Mouse (Mus musculus): ENCODE data around the gene Sorcs3. TPM values are rescaled to one million over a fixed set of nuclear protein-coding genes. Genes with fewer than 3 reads are reported as not detected.

Sorcs3 gene
- polyA plus RNA-seq, 1 experiment, result 10.2 TPM

- Histone ChIP-seq H3K4me1 (ENCODE audit: control insufficient read depth, insufficient read depth, low read length) (no peaks in the 10 kb centered on the region), H3K4me3 (replicated peaks; ENCODE audit: insufficient read depth, low read depth, low read length) (no peak overlapping the region), H3K27me3 (ENCODE audit: control insufficient read depth, insufficient read depth, low read length) (no peaks in the 10 kb centered on the region; the same call in 1 of the 2 replicates), H3K27ac (ENCODE audit: insufficient read depth, low read length) (no peak overlapping the region)
- DNase-seq, result no peak
- TF ChIP-seq CTCF (IDR thresholded peaks at IDR 0.05; ENCODE audit: borderline replicate concordance, insufficient read depth, low read depth, low read length) (no peak), POLR2A (IDR thresholded peaks at IDR 0.05; ENCODE audit: borderline replicate concordance, insufficient read depth, low read length) (no peak)
- WGBS, result 94% methylated on average over 9 of the region's 9 CpGs
Measured at GRCm38 (mm10) chr19:48313776-48314175, 108.0 kb downstream of the Sorcs3 start.

GRCm38 (mm10) chr19:48327115-48327514, 121.3 kb downstream of the Sorcs3 start:
- H3K4me3 ChIP-seq (replicated peaks; ENCODE audit: insufficient read depth, low read depth, low read length), result no peak overlapping the region
- H3K4me1 ChIP-seq (ENCODE audit: control insufficient read depth, insufficient read depth, low read length), result no peaks in the 10 kb centered on the region
- no peak overlapping the region for H3K27ac ChIP-seq (ENCODE audit: insufficient read depth, low read length)
- H3K27me3 ChIP-seq (ENCODE audit: control insufficient read depth, insufficient read depth, low read length), result no peaks in the 10 kb centered on the region
- TF ChIP-seq POLR2A (IDR thresholded peaks at IDR 0.05; ENCODE audit: borderline replicate concordance, insufficient read depth, low read length), result no peak
- no peak for TF ChIP-seq CTCF (IDR thresholded peaks at IDR 0.05; ENCODE audit: borderline replicate concordance, insufficient read depth, low read depth, low read length)
- no peak for DNase-seq
- WGBS, result 46% methylated on average over 6 of the region's 6 CpGs

GRCm38 (mm10) chr19:48328171-48328570, 122.3 kb downstream of the Sorcs3 start:
- TF ChIP-seq CTCF (IDR thresholded peaks at IDR 0.05; ENCODE audit: borderline replicate concordance, insufficient read depth, low read depth, low read length) (no peak), POLR2A (IDR thresholded peaks at IDR 0.05; ENCODE audit: borderline replicate concordance, insufficient read depth, low read length) (no peak)
- DNase-seq, result no peak
- WGBS, result 64% methylated on average over 8 of the region's 8 CpGs

GRCm38 (mm10) chr19:48331640-48332039, 125.8 kb downstream of the Sorcs3 start:
- H3K27ac ChIP-seq (ENCODE audit: insufficient read depth, low read length), result no peak overlapping the region
- no peak for DNase-seq
- no peaks in the 10 kb centered on the region for H3K27me3 ChIP-seq (ENCODE audit: control insufficient read depth, insufficient read depth, low read length)
- no peak overlapping the region for H3K4me3 ChIP-seq (replicated peaks; ENCODE audit: insufficient read depth, low read depth, low read length)
- no peak for TF ChIP-seq POLR2A (IDR thresholded peaks at IDR 0.05; ENCODE audit: borderline replicate concordance, insufficient read depth, low read length)
- no peak for TF ChIP-seq CTCF (IDR thresholded peaks at IDR 0.05; ENCODE audit: borderline replicate concordance, insufficient read depth, low read depth, low read length)
- 18% methylated on average over 1 of the region's 1 CpGs for WGBS
- H3K4me1 ChIP-seq (ENCODE audit: control insufficient read depth, insufficient read depth, low read length), result no peaks in the 10 kb centered on the region

More at GRCm38 (mm10) chr19:48328171-48328570, 122.3 kb downstream of the Sorcs3 start:
- H3K27ac ChIP-seq (ENCODE audit: insufficient read depth, low read length), result no peak overlapping the region
- no peaks in the 10 kb centered on the region for H3K4me1 ChIP-seq (ENCODE audit: control insufficient read depth, insufficient read depth, low read length)
- H3K4me3 ChIP-seq (replicated peaks; ENCODE audit: insufficient read depth, low read depth, low read length), result no peak overlapping the region
- H3K27me3 ChIP-seq (ENCODE audit: control insufficient read depth, insufficient read depth, low read length), result no peaks in the 10 kb centered on the region

GRCm38 (mm10) chr19:48333085-48333484, 127.3 kb downstream of the Sorcs3 start:
- H3K27ac ChIP-seq (ENCODE audit: insufficient read depth, low read length), result no peak overlapping the region
- H3K4me3 ChIP-seq (replicated peaks; ENCODE audit: insufficient read depth, low read depth, low read length), result no peak overlapping the region
- 59% methylated on average over 2 of the region's 2 CpGs for WGBS
- TF ChIP-seq POLR2A (IDR thresholded peaks at IDR 0.05; ENCODE audit: borderline replicate concordance, insufficient read depth, low read length) (no peak), CTCF (IDR thresholded peaks at IDR 0.05; ENCODE audit: borderline replicate concordance, insufficient read depth, low read depth, low read length) (no peak)
- H3K4me1 ChIP-seq (ENCODE audit: control insufficient read depth, insufficient read depth, low read length), result no peaks in the 10 kb centered on the region
- no peaks in the 10 kb centered on the region for H3K27me3 ChIP-seq (ENCODE audit: control insufficient read depth, insufficient read depth, low read length)
- DNase-seq, result no peak

- TF ChIP-seq CTCF (IDR thresholded peaks at IDR 0.05; ENCODE audit: borderline replicate concordance, insufficient read depth, low read depth, low read length) (no peak), POLR2A (IDR thresholded peaks at IDR 0.05; ENCODE audit: borderline replicate concordance, insufficient read depth, low read length) (no peak)
- WGBS, result 12% methylated on average over 6 of the region's 6 CpGs
- no peak overlapping the region for H3K4me3 ChIP-seq (replicated peaks; ENCODE audit: insufficient read depth, low read depth, low read length)
Measured at GRCm38 (mm10) chr19:48337461-48337860, 131.6 kb downstream of the Sorcs3 start.

GRCm38 (mm10) chr19:48338098-48338497, 132.3 kb downstream of the Sorcs3 start:
- TF ChIP-seq CTCF (IDR thresholded peaks at IDR 0.05; ENCODE audit: borderline replicate concordance, insufficient read depth, low read depth, low read length) (no peak), POLR2A (IDR thresholded peaks at IDR 0.05; ENCODE audit: borderline replicate concordance, insufficient read depth, low read length) (no peak)
- no peak for DNase-seq
- no peaks in the 10 kb centered on the region for H3K27me3 ChIP-seq (ENCODE audit: control insufficient read depth, insufficient read depth, low read length)
- WGBS, result 95% methylated on average over 5 of the region's 5 CpGs
- H3K27ac ChIP-seq (ENCODE audit: insufficient read depth, low read length), result no peak overlapping the region
- H3K4me1 ChIP-seq (ENCODE audit: control insufficient read depth, insufficient read depth, low read length), result no peaks in the 10 kb centered on the region
- no peak overlapping the region for H3K4me3 ChIP-seq (replicated peaks; ENCODE audit: insufficient read depth, low read depth, low read length)

More at GRCm38 (mm10) chr19:48337461-48337860, 131.6 kb downstream of the Sorcs3 start:
- H3K27me3 ChIP-seq (ENCODE audit: control insufficient read depth, insufficient read depth, low read length), result no peaks in the 10 kb centered on the region
- no peaks in the 10 kb centered on the region for H3K4me1 ChIP-seq (ENCODE audit: control insufficient read depth, insufficient read depth, low read length)
- no peak overlapping the region for H3K27ac ChIP-seq (ENCODE audit: insufficient read depth, low read length)
- DNase-seq, result no peak

- H3K4me3 ChIP-seq (replicated peaks; ENCODE audit: insufficient read depth, low read depth, low read length), result no peak overlapping the region
- no peaks in the 10 kb centered on the region for H3K27me3 ChIP-seq (ENCODE audit: control insufficient read depth, insufficient read depth, low read length)
- WGBS, result 89% methylated on average over 4 of the region's 4 CpGs
- no peaks in the 10 kb centered on the region for H3K4me1 ChIP-seq (ENCODE audit: control insufficient read depth, insufficient read depth, low read length)
- TF ChIP-seq CTCF (IDR thresholded peaks at IDR 0.05; ENCODE audit: borderline replicate concordance, insufficient read depth, low read depth, low read length) (no peak), POLR2A (IDR thresholded peaks at IDR 0.05; ENCODE audit: borderline replicate concordance, insufficient read depth, low read length) (no peak)
- DNase-seq, result no peak
- H3K27ac ChIP-seq (ENCODE audit: insufficient read depth, low read length), result no peak overlapping the region
Measured at GRCm38 (mm10) chr19:48342770-48343169, 136.9 kb downstream of the Sorcs3 start.
